ENCODE assay signal across 10 mouse cellular contexts in the genomic region with DNA sequence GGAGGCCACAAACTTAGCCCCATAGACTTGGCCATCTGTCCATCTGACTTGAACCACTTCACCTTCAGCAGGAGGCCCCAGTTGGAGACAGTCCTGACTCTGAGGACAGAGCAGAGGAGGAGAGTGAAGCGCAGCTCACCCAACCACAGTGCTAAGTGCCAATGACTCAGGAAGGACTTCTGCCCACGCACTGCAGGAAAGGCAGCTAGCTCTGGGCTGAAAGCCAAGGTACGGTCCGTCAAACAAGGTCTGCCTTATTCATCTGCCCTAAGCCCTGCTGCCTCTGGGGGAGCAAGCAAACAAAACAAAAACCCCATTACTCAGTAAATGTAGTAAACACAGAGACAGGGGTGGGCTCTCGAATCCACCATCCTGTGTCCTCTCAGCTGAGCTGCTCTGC. TPM values are rescaled to one million over a fixed set of nuclear protein-coding genes. Genes with fewer than 3 reads are reported as not detected.
A peak's percentile ranks its signal among the peaks of the same experiment; 100 is the strongest.
DNase-seq lines count a peak whose midpoint lies in the region; ATAC-seq and TF ChIP-seq lines count a peak whose summit lies in the region.
"Had no signal": no experiment of that assay in that cellular context is flagged by ENCODE, and none has a peak within 500 bp of the region (broad histone marks: within the 10 kb centered on the region; RNA-seq: fewer than 3 reads in every experiment).

No protein-coding gene starts in this region.

- no peaks in the 10 kb centered on the region for H3K9me3 ChIP-seq in liver, postnatal 0 days (ENCODE audit: low read length)
- H3K9me3 ChIP-seq in intestine, embryonic 15.5 days, result no peaks in the 10 kb centered on the region
- no peaks in the 10 kb centered on the region for H3K9me3 ChIP-seq in midbrain, embryonic 11.5 days (ENCODE audit: control insufficient read depth, low read length)
- H3K9me3 ChIP-seq: limb, embryonic 15.5 days; stomach, embryonic 15.5 days had no signal

- no peak overlapping the region for H3K4me2 ChIP-seq in liver, postnatal 0 days (ENCODE audit: low read depth, low read length)
- H3K4me2 ChIP-seq in intestine, embryonic 15.5 days (replicated peaks), result no peak overlapping the region
- no peak overlapping the region for H3K4me2 ChIP-seq in midbrain, embryonic 11.5 days
- H3K4me2 ChIP-seq: limb, embryonic 15.5 days; stomach, embryonic 15.5 days had no signal

- H3K36me3 ChIP-seq in liver, postnatal 0 days (replicated peaks; ENCODE audit: insufficient read depth, low read length), result peaks cover 56% of the 10 kb centered on the region
- peaks cover 40% of the 10 kb centered on the region for H3K36me3 ChIP-seq in intestine, embryonic 15.5 days
- peaks cover 47% of the 10 kb centered on the region for H3K36me3 ChIP-seq in midbrain, embryonic 11.5 days (ENCODE audit: control insufficient read depth, insufficient read depth, low read length)

- no peak for TF ChIP-seq CTCF in liver, postnatal 0 days (IDR thresholded peaks at IDR 0.05; ENCODE audit: low read depth)
- no peak for TF ChIP-seq CTCF in bone marrow macrophage, adult 2 months (IDR thresholded peaks at IDR 0.05; ENCODE audit: low read depth, low read length)

- peak; percentile 68 for DNase-seq in liver, postnatal 0 days
- DNase-seq in liver, result no peak
- DNase-seq in gastrocnemius, postnatal 10 days, result peak; percentile 40
- peak; percentile 74 to 76 for DNase-seq in layer of hippocampus, adult 8-10 months (ENCODE audit: low spot score in 2 of 2)
- DNase-seq in right cerebral cortex, adult 2 months (ENCODE audit: low spot score in 2 of 2), result peak; percentile 59 to 73
- DNase-seq in midbrain, embryonic 11.5 days (ENCODE audit: low spot score, missing footprints), result no peak

- H3K9ac ChIP-seq in liver, postnatal 0 days (replicated peaks), result no peak overlapping the region
- no peak overlapping the region for H3K9ac ChIP-seq in intestine, embryonic 15.5 days
- H3K9ac ChIP-seq in midbrain, embryonic 11.5 days (ENCODE audit: low read length), result no peak overlapping the region
- H3K9ac ChIP-seq: limb, embryonic 15.5 days; stomach, embryonic 15.5 days had no signal

- 53% methylated on average over 5 of the region's 5 CpGs for WGBS in liver, postnatal 0 days (ENCODE audit: insufficient replicate concordance)
- WGBS in intestine, embryonic 15.5 days, result 71% methylated on average over 5 of the region's 5 CpGs
- WGBS in midbrain, embryonic 11.5 days, result 96% methylated on average over 5 of the region's 5 CpGs

- no peak for TF ChIP-seq EP300 in liver, postnatal 0 days (IDR thresholded peaks at IDR 0.05; ENCODE audit: low read depth)

- peaks cover 21% of the 10 kb centered on the region for H3K4me1 ChIP-seq in liver, postnatal 0 days (ENCODE audit: insufficient read depth)
- H3K4me1 ChIP-seq in bone marrow macrophage, adult 2 months (ENCODE audit: control insufficient read depth, insufficient read depth, low read length), result peaks cover 51% of the 10 kb centered on the region
- no peaks in the 10 kb centered on the region; the same call in 1 of the 2 replicates for H3K4me1 ChIP-seq in intestine, embryonic 15.5 days (replicated peaks)
- peaks cover 5% of the 10 kb centered on the region for H3K4me1 ChIP-seq in midbrain, embryonic 11.5 days (ENCODE audit: control insufficient read depth, insufficient read depth, low read length)

- H3K27ac ChIP-seq in liver, postnatal 0 days (ENCODE audit: low read depth), result peak overlapping the region; percentile 60
- H3K27ac ChIP-seq in bone marrow macrophage, adult 2 months (ENCODE audit: insufficient read depth, low read depth, low read length), result peak overlapping the region; percentile 51
- H3K27ac ChIP-seq in intestine, embryonic 15.5 days, result no peak overlapping the region
- H3K27ac ChIP-seq in midbrain, embryonic 11.5 days (ENCODE audit: low read depth, low read length), result no peak overlapping the region
- H3K27ac ChIP-seq: limb, embryonic 15.5 days; stomach, embryonic 15.5 days had no signal

- H3K4me3 ChIP-seq in liver, postnatal 0 days (ENCODE audit: low read depth, low read length), result no peak overlapping the region
- H3K4me3 ChIP-seq in bone marrow macrophage, adult 2 months (ENCODE audit: insufficient read depth, low read length), result no peak overlapping the region
- H3K4me3 ChIP-seq in intestine, embryonic 15.5 days (replicated peaks), result no peak overlapping the region
- no peak overlapping the region for H3K4me3 ChIP-seq in midbrain, embryonic 11.5 days (ENCODE audit: low read depth, low read length)
- H3K4me3 ChIP-seq: limb, embryonic 15.5 days; stomach, embryonic 15.5 days had no signal

- ATAC-seq in liver, postnatal 0 days, result peak; percentile 20
- ATAC-seq in intestine, embryonic 15.5 days, result no peak
- ATAC-seq in midbrain, embryonic 11.5 days (ENCODE audit: low FRiP score), result no peak

- no peak for TF ChIP-seq POLR2A in bone marrow macrophage, adult 2 months (IDR thresholded peaks at IDR 0.05; ENCODE audit: borderline replicate concordance, low read depth, low read length)

- H3K27me3 ChIP-seq in liver, postnatal 0 days (ENCODE audit: insufficient read depth, low read length), result no peaks in the 10 kb centered on the region
- no peaks in the 10 kb centered on the region for H3K27me3 ChIP-seq in intestine, embryonic 15.5 days (replicated peaks)
- H3K27me3 ChIP-seq in midbrain, embryonic 11.5 days (ENCODE audit: control insufficient read depth, insufficient read depth, low read length), result no peaks in the 10 kb centered on the region
- H3K27me3 ChIP-seq: limb, embryonic 15.5 days; stomach, embryonic 15.5 days had no signal

RNA-seq across cellular contexts. Expression of gene St3gal3, which starts 4.2 kb away (rescaled TPM):
- polyA plus RNA-seq in liver, postnatal 0 days (2015; fragmentation: Nextera tagmentation; extraction: Ambion mirVana), result 4.5 and 5.1 TPM in 2 replicates
- polyA plus RNA-seq in bone marrow macrophage, adult 2 months (2012; ENCODE audit: insufficient read depth, insufficient read length, missing spikeins), result 15.1 and 18.6 TPM in 2 replicates
- total RNA-seq in gastrocnemius, postnatal 10 days (2021), result 10 to 100 TPM; 40.9 to 48.9 TPM
- total RNA-seq in layer of hippocampus, adult 8-10 months (2022), result 10 to 100 TPM; 38.4 to 49.5 (median 44.6) TPM
- polyA plus RNA-seq in intestine, embryonic 15.5 days (2015; fragmentation: Nextera tagmentation; extraction: Ambion mirVana), result 7.5 and 8.2 TPM in 2 replicates
- polyA plus RNA-seq in midbrain, embryonic 11.5 days (2014; fragmentation: Nextera tagmentation; extraction: Ambion mirVana), result 3.6 and 5.7 TPM in 2 replicates

RNA-seq across cellular contexts. Expression of gene Kdm4a, which starts 41.0 kb away (rescaled TPM):
- 7.0 and 7.2 TPM in 2 replicates for polyA plus RNA-seq in liver, postnatal 0 days (2015; fragmentation: Nextera tagmentation; extraction: Ambion mirVana)
- 26.0 and 30.9 TPM in 2 replicates for polyA plus RNA-seq in bone marrow macrophage, adult 2 months (2012; ENCODE audit: insufficient read depth, insufficient read length, missing spikeins)
- total RNA-seq in gastrocnemius, postnatal 10 days (2021), result 10 to 100 TPM; 26.4 to 28.0 TPM
- 10 to 100 TPM; 43.4 to 49.0 (median 46.9) TPM for total RNA-seq in layer of hippocampus, adult 8-10 months (2022)
- 24.7 and 25.2 TPM in 2 replicates for polyA plus RNA-seq in intestine, embryonic 15.5 days (2015; fragmentation: Nextera tagmentation; extraction: Ambion mirVana)
- 58.1 and 59.3 TPM in 2 replicates for polyA plus RNA-seq in midbrain, embryonic 11.5 days (2014; fragmentation: Nextera tagmentation; extraction: Ambion mirVana)

Comparison
In these comparisons a context has a peak if more than half of its experiments do, and no peak if none do; other contexts are left out.
1. DNase-seq: peak in liver, postnatal 0 days (single experiment), gastrocnemius, postnatal 10 days (single experiment), layer of hippocampus, adult 8-10 months (2 of 2) and right cerebral cortex, adult 2 months (2 of 2); none in liver (single experiment) and midbrain, embryonic 11.5 days (single experiment).
2. H3K27ac ChIP-seq: peak in liver, postnatal 0 days (single experiment) and bone marrow macrophage, adult 2 months (single experiment); none in intestine, embryonic 15.5 days (single experiment) and midbrain, embryonic 11.5 days (single experiment).